Mouse (Mus musculus): ENCODE measurements around the gene Dnajc4.

GRCm38 (mm10) chr19:6992011-6992858 lies at the start of gene Dnajc4:
- TF ChIP-seq CTCF (conservative IDR thresholded peaks at IDR 0.05; ENCODE audit: low read length) = no peak
- TF ChIP-seq NANOG (IDR thresholded peaks at IDR 0.05; ENCODE audit: borderline replicate concordance, low read length) = no peak
- TF ChIP-seq POU5F1 (IDR thresholded peaks at IDR 0.05; ENCODE audit: borderline replicate concordance, low read length) = no peak
